Mouse (Mus musculus): Measurements from ENCODE around the gene Lmcd1.

GRCm38 (mm10) chr6:112288271-112288670 is 14.7 kb downstream of the Lmcd1 start:
- TF ChIP-seq CTCF (IDR thresholded peaks at IDR 0.05; ENCODE audit: low read depth) = no peak
- no peak for TF ChIP-seq EP300 (IDR thresholded peaks at IDR 0.05; ENCODE audit: low read depth)
